Mouse (Mus musculus): ENCODE measurements at regions not wholly inside any gene's neighbourhood (a gene's known extent, or its start where the extent isn't known, plus 50 kb on each side); places are given as distances from the start of the nearest gene placed in this dataset.
A peak's percentile ranks its signal among the peaks of the same experiment; 100 is the strongest.

- no peaks in the 10 kb centered on the region for H3K27me3 ChIP-seq (ENCODE audit: control insufficient read depth, insufficient read depth, low read length)
- 65% methylated on average over 4 of the region's 4 CpGs for WGBS
- H3K9me3 ChIP-seq (ENCODE audit: control insufficient read depth, low read length): no peaks in the 10 kb centered on the region
- no peak overlapping the region for H3K4me2 ChIP-seq
- H3K9ac ChIP-seq (ENCODE audit: low read length): no peak overlapping the region
- H3K4me3 ChIP-seq (ENCODE audit: low read depth, low read length): no peak overlapping the region
- peak; percentile 41 for DNase-seq (ENCODE audit: low spot score, missing footprints)
- H3K36me3 ChIP-seq (ENCODE audit: control insufficient read depth, insufficient read depth, low read length): no peaks in the 10 kb centered on the region
- peaks cover 13% of the 10 kb centered on the region; the same call in 1 of the 2 replicates for H3K4me1 ChIP-seq (ENCODE audit: control insufficient read depth, insufficient read depth, low read length)
- H3K27ac ChIP-seq (ENCODE audit: low read depth, low read length): no peak overlapping the region
- ATAC-seq (ENCODE audit: low FRiP score): no peak
Observed at GRCm38 (mm10) chr1:57612171-57612570, 161.8 kb upstream of the Spats2l start.

DNA sequence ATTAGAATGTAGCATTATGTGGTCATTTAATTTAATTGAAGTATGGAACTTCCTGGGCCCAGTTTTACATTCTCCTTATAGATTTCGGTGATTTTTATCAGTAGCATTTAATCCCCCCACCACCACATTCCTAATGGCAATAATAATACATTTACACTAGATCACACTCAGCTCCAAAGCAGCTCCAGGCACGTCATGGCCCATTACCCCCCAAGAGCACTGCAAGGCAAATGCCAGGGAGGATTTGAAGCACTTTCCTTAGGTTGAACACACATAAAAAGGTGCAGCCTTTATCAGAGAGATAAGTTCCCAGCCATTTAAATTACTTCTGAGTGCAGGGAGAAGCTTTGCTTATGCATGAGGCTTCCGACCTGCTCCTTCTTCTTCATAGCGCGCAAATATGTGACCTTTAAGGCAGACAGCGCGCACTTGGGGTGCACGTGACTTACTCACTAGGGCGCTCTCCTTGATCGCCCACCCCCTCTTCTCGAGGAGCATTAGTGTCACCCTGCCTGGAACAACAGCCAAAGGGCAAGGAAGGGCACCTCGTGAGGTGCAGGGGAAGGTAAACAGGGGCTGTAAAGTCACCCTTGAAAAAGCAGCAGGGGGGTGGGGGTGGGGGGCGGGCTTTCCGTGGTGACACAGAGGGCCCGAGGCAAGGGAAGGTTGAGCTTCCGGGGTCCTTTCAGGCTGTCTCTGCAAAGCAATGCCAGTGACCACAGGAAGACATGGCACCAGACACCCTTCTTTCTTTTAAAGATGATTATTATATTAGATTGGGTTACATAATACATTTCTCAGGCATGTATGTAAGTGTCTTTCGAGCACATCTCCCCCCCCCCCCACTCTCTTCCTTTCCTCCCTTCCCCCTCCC, 160.8 kb upstream of the Spats2l start:
- no peak overlapping the region for H3K4me3 ChIP-seq (ENCODE audit: low read depth, low read length)
- ATAC-seq (ENCODE audit: low FRiP score) (peak; percentile 67; the same call in 1 of the 2 replicates), DNase-seq (ENCODE audit: low spot score, missing footprints) (peak; percentile 75)
- no peaks in the 10 kb centered on the region for H3K9me3 ChIP-seq (ENCODE audit: control insufficient read depth, low read length)
- no peak overlapping the region for H3K27ac ChIP-seq (ENCODE audit: low read depth, low read length)
- H3K36me3 ChIP-seq (ENCODE audit: control insufficient read depth, insufficient read depth, low read length): no peaks in the 10 kb centered on the region
- no peaks in the 10 kb centered on the region for H3K27me3 ChIP-seq (ENCODE audit: control insufficient read depth, insufficient read depth, low read length)
- H3K4me2 ChIP-seq: peak overlapping the region; percentile 1; the same call in 1 of the 2 replicates
- peaks cover 10% of the 10 kb centered on the region; the same call in 1 of the 2 replicates for H3K4me1 ChIP-seq (ENCODE audit: control insufficient read depth, insufficient read depth, low read length)
- 17% methylated on average over 17 of the region's 17 CpGs for WGBS
- no peak overlapping the region for H3K9ac ChIP-seq (ENCODE audit: low read length)

- Histone ChIP-seq H3K4me1 (ENCODE audit: control insufficient read depth, insufficient read depth, low read length) (peaks cover 3% of the 10 kb centered on the region; the same call in 1 of the 2 replicates), H3K4me2 (no peak overlapping the region), H3K9me3 (ENCODE audit: control insufficient read depth, low read length) (no peaks in the 10 kb centered on the region), H3K9ac (ENCODE audit: low read length) (no peak overlapping the region), H3K36me3 (ENCODE audit: control insufficient read depth, insufficient read depth, low read length) (no peaks in the 10 kb centered on the region), H3K27ac (ENCODE audit: low read depth, low read length) (no peak overlapping the region), H3K27me3 (ENCODE audit: control insufficient read depth, insufficient read depth, low read length) (no peaks in the 10 kb centered on the region), H3K4me3 (ENCODE audit: low read depth, low read length) (no peak overlapping the region)
- ATAC-seq (ENCODE audit: low FRiP score): no peak
- peak; percentile 28 for DNase-seq (ENCODE audit: low spot score, missing footprints)
Observed at GRCm38 (mm10) chr1:57615155-57615554, 158.8 kb upstream of the Spats2l start.

- peaks cover 3% of the 10 kb centered on the region; the same call in 1 of the 2 replicates for H3K4me1 ChIP-seq (ENCODE audit: control insufficient read depth, insufficient read depth, low read length)
- H3K4me2 ChIP-seq: no peak overlapping the region
- peak; percentile 14 for DNase-seq (ENCODE audit: low spot score, missing footprints)
- no peaks in the 10 kb centered on the region for H3K36me3 ChIP-seq (ENCODE audit: control insufficient read depth, insufficient read depth, low read length)
- H3K27ac ChIP-seq (ENCODE audit: low read depth, low read length): no peak overlapping the region
- no peaks in the 10 kb centered on the region for H3K9me3 ChIP-seq (ENCODE audit: control insufficient read depth, low read length)
- no peaks in the 10 kb centered on the region for H3K27me3 ChIP-seq (ENCODE audit: control insufficient read depth, insufficient read depth, low read length)
- no peak for ATAC-seq (ENCODE audit: low FRiP score)
- H3K9ac ChIP-seq (ENCODE audit: low read length): no peak overlapping the region
- 88% methylated on average over 3 of the region's 3 CpGs for WGBS
- H3K4me3 ChIP-seq (ENCODE audit: low read depth, low read length): no peak overlapping the region
Observed at GRCm38 (mm10) chr1:57617316-57617715, 156.6 kb upstream of the Spats2l start.

GRCm38 (mm10) chr1:57622561-57622960, 151.4 kb upstream of the Spats2l start:
- Histone ChIP-seq H3K27ac (ENCODE audit: low read depth, low read length) (no peak overlapping the region), H3K4me3 (ENCODE audit: low read depth, low read length) (no peak overlapping the region), H3K27me3 (ENCODE audit: control insufficient read depth, insufficient read depth, low read length) (no peaks in the 10 kb centered on the region), H3K4me2 (no peak overlapping the region), H3K9me3 (ENCODE audit: control insufficient read depth, low read length) (no peaks in the 10 kb centered on the region), H3K4me1 (ENCODE audit: control insufficient read depth, insufficient read depth, low read length) (no peaks in the 10 kb centered on the region), H3K36me3 (ENCODE audit: control insufficient read depth, insufficient read depth, low read length) (no peaks in the 10 kb centered on the region), H3K9ac (ENCODE audit: low read length) (no peak overlapping the region)
- DNase-seq (ENCODE audit: low spot score, missing footprints): peak; percentile 65
- 85% methylated on average over 9 of the region's 9 CpGs for WGBS
- ATAC-seq (ENCODE audit: low FRiP score): no peak

GRCm38 (mm10) chr1:57633986-57634385, 140.0 kb upstream of the Spats2l start:
- no peaks in the 10 kb centered on the region for H3K36me3 ChIP-seq (ENCODE audit: control insufficient read depth, insufficient read depth, low read length)
- no peak for DNase-seq (ENCODE audit: low spot score, missing footprints)
- no peak overlapping the region for H3K4me2 ChIP-seq
- no peaks in the 10 kb centered on the region for H3K9me3 ChIP-seq (ENCODE audit: control insufficient read depth, low read length)
- WGBS: 55% methylated on average over 1 of the region's 1 CpGs
- H3K4me1 ChIP-seq (ENCODE audit: control insufficient read depth, insufficient read depth, low read length): no peaks in the 10 kb centered on the region
- no peak overlapping the region for H3K9ac ChIP-seq (ENCODE audit: low read length)
- ATAC-seq (ENCODE audit: low FRiP score): no peak
- H3K4me3 ChIP-seq (ENCODE audit: low read depth, low read length): no peak overlapping the region
- no peak overlapping the region for H3K27ac ChIP-seq (ENCODE audit: low read depth, low read length)
- H3K27me3 ChIP-seq (ENCODE audit: control insufficient read depth, insufficient read depth, low read length): no peaks in the 10 kb centered on the region

DNA sequence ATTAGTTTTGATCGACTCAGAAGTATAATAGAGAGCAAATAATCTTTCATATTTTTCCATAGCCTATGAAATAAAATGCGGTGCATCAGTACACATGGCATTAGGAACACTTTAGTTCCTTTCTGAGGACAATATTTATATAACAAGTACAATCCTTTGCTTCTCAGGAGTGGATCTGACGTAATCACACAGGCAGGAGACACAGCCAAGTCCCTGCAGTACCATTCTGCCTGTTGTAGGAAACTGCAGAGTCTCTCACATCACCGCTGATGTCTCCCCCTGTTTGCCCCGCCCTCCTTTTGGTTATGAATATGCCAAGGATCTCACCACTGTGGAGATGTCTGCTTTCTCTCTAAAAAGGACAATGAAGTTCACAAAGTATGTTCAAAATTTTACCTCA, 131.8 kb upstream of the Spats2l start:
- Histone ChIP-seq H3K4me1 (ENCODE audit: control insufficient read depth, insufficient read depth, low read length) (no peaks in the 10 kb centered on the region), H3K27ac (ENCODE audit: low read depth, low read length) (no peak overlapping the region), H3K9ac (ENCODE audit: low read length) (no peak overlapping the region), H3K27me3 (ENCODE audit: control insufficient read depth, insufficient read depth, low read length) (no peaks in the 10 kb centered on the region), H3K4me2 (no peak overlapping the region), H3K9me3 (ENCODE audit: control insufficient read depth, low read length) (no peaks in the 10 kb centered on the region), H3K4me3 (ENCODE audit: low read depth, low read length) (no peak overlapping the region), H3K36me3 (ENCODE audit: control insufficient read depth, insufficient read depth, low read length) (no peaks in the 10 kb centered on the region)
- 86% methylated on average over 5 of the region's 5 CpGs for WGBS
- ATAC-seq (ENCODE audit: low FRiP score): no peak
- no peak for DNase-seq (ENCODE audit: low spot score, missing footprints)

DNA sequence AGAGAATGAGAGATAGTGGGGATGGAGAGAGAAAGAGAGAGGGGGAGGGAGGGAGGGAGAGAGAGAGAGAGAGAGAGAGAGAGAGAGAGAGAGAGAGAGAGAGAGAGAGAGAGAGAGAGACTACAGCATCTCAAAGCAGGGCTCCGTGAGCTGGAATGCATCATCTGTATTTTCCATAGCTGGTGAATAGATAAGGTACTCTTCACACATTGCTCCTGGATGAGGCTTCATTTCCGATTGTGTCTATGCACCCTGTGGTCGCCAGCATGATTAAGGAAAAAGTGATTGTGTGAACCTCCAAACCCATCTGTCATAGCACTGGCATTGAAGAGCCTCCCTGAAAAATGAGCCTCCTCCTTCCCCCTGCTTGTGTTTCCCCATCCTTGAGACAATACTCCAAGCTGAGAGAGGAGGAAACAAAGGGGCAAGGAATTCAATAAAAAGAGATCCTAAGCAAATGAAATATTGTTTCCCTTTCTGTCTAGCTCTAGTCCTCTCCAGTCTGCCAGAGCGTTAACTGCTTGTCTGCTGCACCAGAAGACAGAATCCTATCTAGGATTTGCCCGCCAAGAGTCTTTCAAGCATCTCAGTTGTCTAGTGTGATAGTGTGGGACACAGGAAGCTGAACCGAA, 130.4 kb upstream of the Spats2l start:
- no peak for ATAC-seq (ENCODE audit: low FRiP score)
- WGBS: 66% methylated on average over 6 of the region's 6 CpGs
- H3K36me3 ChIP-seq (ENCODE audit: control insufficient read depth, insufficient read depth, low read length): no peaks in the 10 kb centered on the region
- H3K27ac ChIP-seq (ENCODE audit: low read depth, low read length): no peak overlapping the region
- no peak for DNase-seq (ENCODE audit: low spot score, missing footprints)
- no peak overlapping the region for H3K4me3 ChIP-seq (ENCODE audit: low read depth, low read length)
- no peaks in the 10 kb centered on the region for H3K9me3 ChIP-seq (ENCODE audit: control insufficient read depth, low read length)
- H3K27me3 ChIP-seq (ENCODE audit: control insufficient read depth, insufficient read depth, low read length): no peaks in the 10 kb centered on the region
- no peaks in the 10 kb centered on the region for H3K4me1 ChIP-seq (ENCODE audit: control insufficient read depth, insufficient read depth, low read length)
- no peak overlapping the region for H3K9ac ChIP-seq (ENCODE audit: low read length)
- H3K4me2 ChIP-seq: no peak overlapping the region

DNA sequence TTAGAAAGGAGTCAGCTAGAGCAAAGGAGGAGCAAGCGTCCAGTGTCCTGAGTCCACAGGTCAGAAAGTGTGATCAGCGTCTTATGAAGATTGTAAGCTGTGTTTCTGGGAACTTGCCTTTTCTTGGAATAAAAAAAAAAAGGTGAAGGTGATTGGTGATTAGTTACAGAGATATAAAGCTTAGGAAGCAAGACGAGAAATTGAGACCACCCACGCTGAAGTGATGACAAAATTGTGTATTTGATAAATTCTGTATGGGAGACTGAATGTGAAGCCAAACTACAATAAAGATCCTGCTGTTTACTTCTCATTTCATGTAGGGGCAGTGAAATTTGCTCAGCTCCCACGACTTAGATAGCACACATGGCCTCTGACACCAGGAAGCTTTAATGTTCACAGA, 109.0 kb upstream of the Spats2l start:
- no peaks in the 10 kb centered on the region for H3K27me3 ChIP-seq (ENCODE audit: control insufficient read depth, insufficient read depth, low read length)
- 75% methylated on average over 5 of the region's 5 CpGs for WGBS
- no peak overlapping the region for H3K4me3 ChIP-seq (ENCODE audit: low read depth, low read length)
- no peaks in the 10 kb centered on the region for H3K36me3 ChIP-seq (ENCODE audit: control insufficient read depth, insufficient read depth, low read length)
- DNase-seq (ENCODE audit: low spot score, missing footprints) (no peak), ATAC-seq (ENCODE audit: low FRiP score) (no peak)
- H3K9me3 ChIP-seq (ENCODE audit: control insufficient read depth, low read length): no peaks in the 10 kb centered on the region
- H3K9ac ChIP-seq (ENCODE audit: low read length): no peak overlapping the region
- H3K4me1 ChIP-seq (ENCODE audit: control insufficient read depth, insufficient read depth, low read length): no peaks in the 10 kb centered on the region
- no peak overlapping the region for H3K4me2 ChIP-seq
- H3K27ac ChIP-seq (ENCODE audit: low read depth, low read length): no peak overlapping the region

Data from midbrain, embryonic 11.5 days (tissue).